ENCODE assay signal across 7 mouse cellular contexts in the genomic region with DNA sequence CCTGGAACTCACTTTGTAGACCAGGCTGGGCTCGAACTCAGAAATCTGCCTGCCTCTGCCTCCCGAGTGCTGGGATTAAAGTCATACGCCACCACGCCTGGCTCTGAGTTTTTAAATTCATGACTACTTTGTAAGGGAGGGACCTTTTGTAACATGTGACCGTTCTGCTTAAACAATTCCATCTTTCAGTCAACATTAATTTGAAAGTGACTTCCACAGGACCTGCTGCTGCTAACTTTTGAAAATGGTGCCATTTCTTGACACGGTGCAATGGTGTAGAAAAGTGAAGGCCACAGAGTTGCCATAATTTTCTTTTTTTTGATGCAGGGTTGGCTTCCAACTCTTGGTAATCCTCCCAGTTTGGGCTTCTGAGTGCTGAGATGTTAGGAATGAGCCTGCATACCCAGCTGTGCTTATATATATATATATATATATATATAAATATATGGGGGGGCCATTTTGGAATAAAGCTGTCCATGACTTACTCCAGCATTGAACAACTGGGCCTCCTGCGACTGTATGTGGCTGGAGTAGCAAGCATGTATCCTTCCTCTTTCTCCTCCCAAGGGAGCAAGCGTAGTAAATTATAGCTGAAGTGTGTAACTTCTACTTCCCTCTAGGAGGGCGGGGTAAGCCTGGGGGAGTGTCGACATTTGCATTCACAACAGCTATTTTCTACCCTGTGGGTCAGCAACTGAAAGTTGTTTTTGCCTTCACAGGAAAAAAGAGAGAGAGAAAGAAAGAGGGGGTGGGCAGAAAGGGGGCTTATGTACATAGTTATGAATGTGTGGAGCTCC. TPM values are rescaled to one million over a fixed set of nuclear protein-coding genes. Genes with fewer than 3 reads are reported as not detected.
A peak's percentile ranks its signal among the peaks of the same experiment; 100 is the strongest.
DNase-seq lines count a peak whose midpoint lies in the region; ATAC-seq lines count a peak whose summit lies in the region.

No protein-coding gene starts in this region.

- DNase-seq in neural tube, embryonic 11.5 days (ENCODE audit: low spot score): no peak
- no peak for DNase-seq in neural tube, embryonic 10.5 days (ENCODE audit: extremely low spot score, low spot score)
- DNase-seq in forebrain, embryonic 14.5 days (ENCODE audit: low spot score): no peak
- no peak for DNase-seq in adrenal gland, postnatal 25 days
- no peak for DNase-seq in cerebellum, postnatal 14 days

- H3K4me3 ChIP-seq in neural tube, embryonic 11.5 days (ENCODE audit: low read depth, low read length): no peak overlapping the region
- no peak overlapping the region for H3K4me3 ChIP-seq in forebrain, embryonic 14.5 days (ENCODE audit: low read depth, low read length)
- no peak overlapping the region for H3K4me3 ChIP-seq in kidney, embryonic 16.5 days (ENCODE audit: low read length)

- no peaks in the 10 kb centered on the region for H3K9me3 ChIP-seq in neural tube, embryonic 11.5 days (ENCODE audit: control insufficient read depth, low read length)
- H3K9me3 ChIP-seq in forebrain, embryonic 14.5 days (replicated peaks; ENCODE audit: control insufficient read depth, low read length): no peaks in the 10 kb centered on the region
- H3K9me3 ChIP-seq in kidney, embryonic 16.5 days (ENCODE audit: low read length): no peaks in the 10 kb centered on the region

- H3K9ac ChIP-seq in neural tube, embryonic 11.5 days (ENCODE audit: low read length): 0 out of 2 replicates have a peak overlapping the region, but pooled peaks have one; percentile 12
- no peak overlapping the region for H3K9ac ChIP-seq in forebrain, embryonic 14.5 days (ENCODE audit: low read length)
- no peak overlapping the region for H3K9ac ChIP-seq in kidney, embryonic 16.5 days (replicated peaks; ENCODE audit: low read length)

- 77% methylated on average over 10 of the region's 10 CpGs for WGBS in neural tube, embryonic 11.5 days
- 93% methylated on average over 10 of the region's 10 CpGs for WGBS in forebrain, embryonic 14.5 days
- 68% methylated on average over 10 of the region's 10 CpGs for WGBS in kidney, embryonic 16.5 days

- no peak overlapping the region for H3K4me2 ChIP-seq in neural tube, embryonic 11.5 days (ENCODE audit: low read depth)
- no peak overlapping the region for H3K4me2 ChIP-seq in forebrain, embryonic 14.5 days (ENCODE audit: low read length)
- no peak overlapping the region for H3K4me2 ChIP-seq in kidney, embryonic 16.5 days (replicated peaks; ENCODE audit: low read depth, low read length)

- no peaks in the 10 kb centered on the region for H3K36me3 ChIP-seq in neural tube, embryonic 11.5 days (ENCODE audit: control insufficient read depth, insufficient read depth, low read length)
- no peaks in the 10 kb centered on the region for H3K36me3 ChIP-seq in forebrain, embryonic 14.5 days (ENCODE audit: control insufficient read depth, insufficient read depth, low read length)
- H3K36me3 ChIP-seq in kidney, embryonic 16.5 days (ENCODE audit: insufficient read depth, low read length): no peaks in the 10 kb centered on the region

- H3K4me1 ChIP-seq in neural tube, embryonic 11.5 days (ENCODE audit: control insufficient read depth, insufficient read depth, low read length): peaks cover 8% of the 10 kb centered on the region; the same call in 1 of the 2 replicates
- peaks cover 30% of the 10 kb centered on the region for H3K4me1 ChIP-seq in forebrain, embryonic 14.5 days (ENCODE audit: control insufficient read depth, insufficient read depth, low read length)
- peaks cover 28% of the 10 kb centered on the region for H3K4me1 ChIP-seq in kidney, embryonic 16.5 days (ENCODE audit: insufficient read depth, low read length)

- H3K27ac ChIP-seq in neural tube, embryonic 11.5 days (ENCODE audit: low read depth, low read length): peak overlapping the region; percentile 9
- peak overlapping the region; percentile 15; the same call in 1 of the 2 replicates for H3K27ac ChIP-seq in forebrain, embryonic 14.5 days (ENCODE audit: low read depth, low read length)
- peak overlapping the region; percentile 63; the same call in 1 of the 2 replicates for H3K27ac ChIP-seq in kidney, embryonic 16.5 days (ENCODE audit: low read length)

- no peaks in the 10 kb centered on the region for H3K27me3 ChIP-seq in neural tube, embryonic 11.5 days (ENCODE audit: control insufficient read depth, insufficient read depth, low read length)
- no peaks in the 10 kb centered on the region for H3K27me3 ChIP-seq in forebrain, embryonic 14.5 days (replicated peaks; ENCODE audit: control insufficient read depth, insufficient read depth, low read length)
- H3K27me3 ChIP-seq in kidney, embryonic 16.5 days (ENCODE audit: insufficient read depth, low read length): no peaks in the 10 kb centered on the region

- peak; percentile 36; the same call in 1 of the 2 replicates for ATAC-seq in neural tube, embryonic 11.5 days (ENCODE audit: insufficient read depth, low FRiP score, low TSS enrichment)
- ATAC-seq in forebrain, embryonic 14.5 days: no peak
- ATAC-seq in kidney, embryonic 16.5 days (ENCODE audit: low FRiP score, low TSS enrichment): peak; percentile 65
- ATAC-seq in neutrophil, adult 5-6 weeks (ENCODE audit: extremely low read depth, insufficient number of reproducible peaks, low FRiP score, poor library complexity, severe bottlenecking): peak; percentile 94

RNA-seq across cellular contexts. Expression of a gene that starts 56.9 kb away (rescaled TPM):
- polyA plus RNA-seq in neural tube, embryonic 11.5 days (2014; fragmentation: Nextera tagmentation; extraction: Ambion mirVana): 93.3 and 95.7 TPM in 2 replicates
- polyA plus RNA-seq in forebrain, embryonic 14.5 days (2014; fragmentation: Nextera tagmentation; extraction: Ambion mirVana): 93.0 and 112 TPM in 2 replicates
- polyA plus RNA-seq in kidney, embryonic 16.5 days (2015; fragmentation: Nextera tagmentation; extraction: Ambion mirVana): 59.0 and 59.3 TPM in 2 replicates
- 571 and 654 TPM in 2 replicates for total RNA-seq in neutrophil, adult 5-6 weeks (2017)
- 29.6 and 35.5 TPM in 2 replicates for total RNA-seq in adrenal gland, postnatal 25 days (2021)

Comparison
In these comparisons a context has a peak if more than half of its experiments do, and no peak if none do; other contexts are left out.
1. H3K27ac ChIP-seq: peak in every context shown above with its lines; median percentile 63 in kidney, embryonic 16.5 days; 15 in forebrain, embryonic 14.5 days; 9 in neural tube, embryonic 11.5 days.